Mouse (Mus musculus) heart, embryonic 16.5 days (tissue): ENCODE results near the gene Nr1d2. TPM values are rescaled to one million over a fixed set of nuclear protein-coding genes. Genes with fewer than 3 reads are reported as not detected.

Source experiments
- ATAC-seq: fragments of 200-750 bp; cut with Nextera tagmentation; replicated peaks from 2 replicates; pipeline ENCODE4 v1.8.0; 2017; ENCODE audit warnings: moderate number of reproducible peaks; ENCODE audit not compliant: insufficient read depth, low FRiP score; ENCODE audit errors: extremely low read depth
- H3K27ac ChIP-seq: fragments of 300-500 bp; sonication (generic); 2 replicates; pipeline ENCODE4 v1.5.1; 2014; ENCODE audit warnings: mild to moderate bottlenecking, low read length, control low read depth, moderate library complexity
- H3K27me3 ChIP-seq: fragments of 300-500 bp; sonication (generic); 2 replicates; pipeline ENCODE4 v1.6.1; 2014; ENCODE audit warnings: low read length, mixed read lengths; ENCODE audit not compliant: control insufficient read depth, insufficient read depth
- H3K36me3 ChIP-seq: fragments of 300-500 bp; sonication (generic); 2 replicates; pipeline ENCODE4 v1.6.1; 2014; ENCODE audit not compliant: control insufficient read depth, insufficient read depth
- H3K4me1 ChIP-seq: fragments of 300-500 bp; sonication (generic); 2 replicates; pipeline ENCODE4 v1.6.1; 2014; ENCODE audit warnings: low read length, mixed read lengths; ENCODE audit not compliant: control insufficient read depth, insufficient read depth
- H3K4me2 ChIP-seq: fragments of 300-500 bp; sonication (generic); 2 replicates; pipeline ENCODE4 v1.6.1; 2014; ENCODE audit warnings: low read depth, mild to moderate bottlenecking, control low read depth, low read length
- H3K4me3 ChIP-seq: fragments of 300-500 bp; sonication (generic); 2 replicates; pipeline ENCODE4 v1.5.1; 2014; ENCODE audit warnings: mild to moderate bottlenecking, control low read depth, low read length
- H3K9ac ChIP-seq: fragments of 300-500 bp; sonication (generic); 2 replicates; pipeline ENCODE4 v1.6.1; 2014; ENCODE audit warnings: low read length, control low read depth
- H3K9me3 ChIP-seq: fragments of 300-500 bp; sonication (generic); replicated peaks from 2 replicates; pipeline ENCODE4 v1.6.1; 2016; ENCODE audit warnings: low read length; ENCODE audit not compliant: control insufficient read depth
- WGBS: fragments of 180-500 bp; shearing (Covaris S2); extraction: QIAGEN DNeasy Blood & Tissue Kit; methylation state at CpG from one replicate; pipeline ENCODE4 v1.1.7; 2014; 5-methylcytosine and 5-hydroxymethylcytosine counted together
- polyA plus RNA-seq: library from polyadenylated mRNA; unstranded; fragments of >200 nt; fragmentation: Nextera tagmentation; extraction: Ambion mirVana; gene quantifications from 2 replicates; pipeline ENCODE4 v1.2.1, GENCODE M21; 2015

Nr1d2 gene
- polyA plus RNA-seq = 11.8 and 12.3 TPM in 2 replicates

- Histone ChIP-seq H3K4me2 (peak within 1 kb of the TSS; percentile 76), H3K27me3 (no peaks in the 10 kb centered on the region), H3K9ac (peak within 1 kb of the TSS; percentile 79), H3K4me1 (peaks cover 10% of the 10 kb centered on the region), H3K4me3 (peak within 1 kb of the TSS; percentile 77), H3K27ac (peak within 1 kb of the TSS; percentile 93), H3K36me3 (no peaks in the 10 kb centered on the region), H3K9me3 (no peaks in the 10 kb centered on the region)
- ATAC-seq = peak; percentile 89
- under 1% methylated on average over 53 of the region's 66 CpGs for WGBS
Observed at GRCm38 (mm10) chr14:18238750-18239731, at the start of gene Nr1d2. Nr1d2 (minus strand) TSS chr14:18239127.

GRCm38 (mm10) chr14:18287391-18287790 is 48.5 kb upstream of the Nr1d2 start:
- WGBS = 47% methylated on average over 2 of the region's 2 CpGs
- Histone ChIP-seq H3K27ac (peak overlapping the region; percentile 26; the same call in 1 of the 2 replicates), H3K4me1 (peaks cover 10% of the 10 kb centered on the region), H3K36me3 (peaks cover 3% of the 10 kb centered on the region; the same call in 1 of the 2 replicates), H3K27me3 (no peaks in the 10 kb centered on the region), H3K9me3 (no peaks in the 10 kb centered on the region), H3K4me2 (no peak overlapping the region), H3K9ac (peak overlapping the region; percentile 11; the same call in 1 of the 2 replicates), H3K4me3 (no peak overlapping the region)
- ATAC-seq = no peak

- Histone ChIP-seq H3K27me3 (no peaks in the 10 kb centered on the region), H3K9me3 (no peaks in the 10 kb centered on the region), H3K27ac (no peak overlapping the region), H3K36me3 (peaks cover 6% of the 10 kb centered on the region; the same call in 1 of the 2 replicates), H3K4me1 (peaks cover 10% of the 10 kb centered on the region), H3K9ac (no peak overlapping the region), H3K4me3 (no peak overlapping the region), H3K4me2 (no peak overlapping the region)
- ATAC-seq = no peak
- WGBS = 86% methylated on average over 2 of the region's 2 CpGs
Observed at GRCm38 (mm10) chr14:18286441-18286840, 47.5 kb upstream of the Nr1d2 start.

GRCm38 (mm10) chr14:18285476-18285875 is 46.5 kb upstream of the Nr1d2 start:
- WGBS = 84% methylated on average over 3 of the region's 3 CpGs
- H3K4me3 ChIP-seq = no peak overlapping the region
- H3K4me1 ChIP-seq = peaks cover 10% of the 10 kb centered on the region
- H3K4me2 ChIP-seq = no peak overlapping the region
- no peaks in the 10 kb centered on the region for H3K9me3 ChIP-seq
- H3K27me3 ChIP-seq = no peaks in the 10 kb centered on the region
- no peak overlapping the region for H3K27ac ChIP-seq
- no peak for ATAC-seq
- no peak overlapping the region for H3K9ac ChIP-seq
- peaks cover 7% of the 10 kb centered on the region for H3K36me3 ChIP-seq

GRCm38 (mm10) chr14:18284581-18284980 is 45.7 kb upstream of the Nr1d2 start:
- no peak overlapping the region for H3K9ac ChIP-seq
- no peaks in the 10 kb centered on the region for H3K27me3 ChIP-seq
- peaks cover 14% of the 10 kb centered on the region for H3K36me3 ChIP-seq
- WGBS = 68% methylated on average over 2 of the region's 2 CpGs
- H3K4me1 ChIP-seq = peaks cover 10% of the 10 kb centered on the region
- no peak for ATAC-seq
- no peak overlapping the region for H3K27ac ChIP-seq
- H3K4me2 ChIP-seq = no peak overlapping the region
- H3K4me3 ChIP-seq = no peak overlapping the region
- no peaks in the 10 kb centered on the region for H3K9me3 ChIP-seq

- 88% methylated on average over 5 of the region's 5 CpGs for WGBS
- Histone ChIP-seq H3K4me1 (no peaks in the 10 kb centered on the region), H3K4me2 (no peak overlapping the region), H3K27me3 (no peaks in the 10 kb centered on the region), H3K9ac (no peak overlapping the region), H3K4me3 (no peak overlapping the region), H3K9me3 (no peaks in the 10 kb centered on the region), H3K27ac (no peak overlapping the region), H3K36me3 (peaks cover 35% of the 10 kb centered on the region)
- no peak for ATAC-seq
Observed at GRCm38 (mm10) chr14:18280375-18280774, 41.4 kb upstream of the Nr1d2 start.

GRCm38 (mm10) chr14:18274526-18274925 is 35.6 kb upstream of the Nr1d2 start:
- ATAC-seq = no peak
- H3K4me3 ChIP-seq = no peak overlapping the region
- peaks cover 7% of the 10 kb centered on the region for H3K4me1 ChIP-seq
- 83% methylated on average over 1 of the region's 1 CpGs for WGBS
- no peak overlapping the region for H3K27ac ChIP-seq
- H3K36me3 ChIP-seq = peaks cover 21% of the 10 kb centered on the region
- H3K9me3 ChIP-seq = no peaks in the 10 kb centered on the region
- no peaks in the 10 kb centered on the region for H3K27me3 ChIP-seq
- H3K9ac ChIP-seq = no peak overlapping the region
- no peak overlapping the region for H3K4me2 ChIP-seq

- peak overlapping the region; percentile 92 for H3K9ac ChIP-seq
- peaks cover 16% of the 10 kb centered on the region; the same call in 1 of the 2 replicates for H3K36me3 ChIP-seq
- 6% methylated on average over 7 of the region's 7 CpGs for WGBS
- ATAC-seq = no peak
- no peaks in the 10 kb centered on the region for H3K27me3 ChIP-seq
- no peaks in the 10 kb centered on the region for H3K9me3 ChIP-seq
- peaks cover 12% of the 10 kb centered on the region for H3K4me1 ChIP-seq
- H3K4me3 ChIP-seq = peak overlapping the region; percentile 97
- no peak overlapping the region for H3K27ac ChIP-seq
- H3K4me2 ChIP-seq = peak overlapping the region; percentile 84
Observed at GRCm38 (mm10) chr14:18271666-18272065, 32.7 kb upstream of the Nr1d2 start.
